Mouse (Mus musculus) ES-E14 (cell line): ENCODE data around the gene Cmtm7. TPM values are rescaled to one million over a fixed set of nuclear protein-coding genes. Genes with fewer than 3 reads are reported as not detected.

Source experiments
- DNase-seq: peaks from one replicate; pipeline ENCODE4 v3.0.0-alpha.2; 2013; ENCODE audit warnings: low read depth, low spot score
- H3K27ac ChIP-seq: 2 replicates; pipeline ENCODE4 v1.5.1; 2012; ENCODE audit warnings: low read depth, mild to moderate bottlenecking, low read length, moderate library complexity, mixed read lengths; ENCODE audit not compliant: poor library complexity, insufficient read depth, severe bottlenecking
- H3K36me3 ChIP-seq: 2 replicates; pipeline ENCODE4 v1.6.1; 2012; ENCODE audit warnings: mild to moderate bottlenecking, low read length, moderate library complexity, mixed read lengths; ENCODE audit not compliant: control insufficient read depth, poor library complexity, insufficient read depth, severe bottlenecking
- H3K4me1 ChIP-seq, 2 experiments: fragments of 150-350 bp in 1 of 2; sonication (generic) in 1 of 2; 2 replicates each; pipeline ENCODE4 v1.6.1; 2012; ENCODE audit warnings: low read length in 2 of 2, mild to moderate bottlenecking in 1 of 2, mixed read lengths in 1 of 2; ENCODE audit not compliant: control insufficient read depth in 2 of 2, insufficient read depth in 2 of 2, poor library complexity in 1 of 2
- H3K4me3 ChIP-seq, 2 experiments: fragments of 150-350 bp in 1 of 2; sonication (generic) in 1 of 2; 2 replicates each; pipeline ENCODE4 v1.5.1; 2012; ENCODE audit warnings: low read length in 2 of 2, low read depth in 1 of 2, mild to moderate bottlenecking in 1 of 2, mixed read lengths in 1 of 2; ENCODE audit not compliant: insufficient read depth in 1 of 2, poor library complexity in 1 of 2, severe bottlenecking in 1 of 2
- H3K9ac ChIP-seq: 2 replicates; pipeline ENCODE4 v1.6.1; 2012; ENCODE audit warnings: low read depth, mild to moderate bottlenecking, low read length, mixed read lengths; ENCODE audit not compliant: poor library complexity, insufficient read depth, severe bottlenecking
- H3K9me3 ChIP-seq: fragments of 150-350 bp; sonication (generic); 2 replicates; pipeline ENCODE4 v1.6.1; 2012; ENCODE audit warnings: low read depth, mild to moderate bottlenecking, low read length; ENCODE audit not compliant: control insufficient read depth, insufficient read depth
- CHD2 ChIP-seq: IDR thresholded peaks from 2 replicates; pipeline ENCODE4 v1.6.1; 2014; ENCODE audit warnings: mild to moderate bottlenecking, low read depth, low read length, inconsistent platforms
- HCFC1 ChIP-seq: IDR thresholded peaks from 2 replicates; pipeline ENCODE4 v1.6.1; 2012; ENCODE audit warnings: low read length, inconsistent platforms, borderline replicate concordance; ENCODE audit not compliant: insufficient read depth
- MAFK ChIP-seq: IDR thresholded peaks from 2 replicates; pipeline ENCODE4 v1.6.1; 2014; ENCODE audit warnings: mild to moderate bottlenecking, low read depth, low read length, inconsistent platforms; ENCODE audit not compliant: insufficient read depth
- ZC3H11A ChIP-seq: IDR thresholded peaks from 2 replicates; pipeline ENCODE4 v1.6.1; 2012; ENCODE audit warnings: low read depth, mild to moderate bottlenecking, inconsistent platforms, low read length, borderline replicate concordance
- ZNF384 ChIP-seq: IDR thresholded peaks from 2 replicates; pipeline ENCODE4 v1.6.1; 2012; ENCODE audit warnings: low read depth, low read length, inconsistent platforms
- in situ Hi-C, 2 experiments: fragments of 600-800 bp; cut with MboI; formaldehyde crosslinking; loops; one replicate each; pipeline ENCODE4 v1.15.1; 2025; ENCODE audit warnings: low sequenced_read_pairs in 2 of 2, inconsistent platforms in 1 of 2; ENCODE audit not compliant: unreplicated experiment in 2 of 2
- total RNA-seq: library from RNA; depleted of rRNA; stranded (reverse); fragments of 300-350 nt; gene quantifications from 2 replicates; pipeline ENCODE4 v1.2.3, GENCODE M21; 2012

Gene Cmtm7
- total RNA-seq, 1 experiment = 75.1 TPM

DNA sequence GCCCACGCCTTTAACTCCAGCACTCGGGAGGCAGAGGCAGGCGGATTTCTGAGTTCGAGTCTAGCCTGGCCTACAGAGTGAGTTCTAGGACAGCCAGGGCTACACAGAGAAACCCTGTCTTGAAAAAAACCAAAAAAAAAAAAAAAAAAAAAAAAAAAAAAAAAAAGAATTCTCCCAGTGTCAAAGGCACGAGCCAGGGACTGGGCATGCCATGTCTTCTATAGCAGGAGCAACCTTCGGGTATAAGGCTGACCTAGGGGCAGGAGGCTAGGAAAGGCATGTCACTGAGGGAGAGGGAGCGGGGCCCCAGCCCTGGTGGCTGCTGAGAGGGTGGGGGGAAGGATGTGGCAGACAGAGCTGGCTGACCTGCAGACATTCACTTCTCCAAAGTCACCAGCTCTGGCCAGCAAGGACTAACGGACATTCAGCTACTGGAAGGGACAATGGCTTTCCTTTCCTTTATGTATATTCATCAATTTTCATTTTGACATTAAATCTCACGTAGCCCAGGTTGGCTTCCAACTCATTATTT, 12.2 kb upstream of the Cmtm7 start:
- H3K4me1 ChIP-seq = peaks cover 0 to 6% of the 10 kb centered on the region in 2 experiments; a peak in 1 of 4 replicates
- no peak for DNase-seq
- H3K9ac ChIP-seq = no peak overlapping the region
- in situ Hi-C loops = no loop called here
- H3K9me3 ChIP-seq = no peaks in the 10 kb centered on the region
- H3K36me3 ChIP-seq = no peaks in the 10 kb centered on the region
- TF ChIP-seq ZC3H11A (no peak), MAFK (no peak), ZNF384 (no peak), HCFC1 (no peak), CHD2 (no peak)
- H3K4me3 ChIP-seq = no peak overlapping the region
- H3K27ac ChIP-seq = no peak overlapping the region

DNA sequence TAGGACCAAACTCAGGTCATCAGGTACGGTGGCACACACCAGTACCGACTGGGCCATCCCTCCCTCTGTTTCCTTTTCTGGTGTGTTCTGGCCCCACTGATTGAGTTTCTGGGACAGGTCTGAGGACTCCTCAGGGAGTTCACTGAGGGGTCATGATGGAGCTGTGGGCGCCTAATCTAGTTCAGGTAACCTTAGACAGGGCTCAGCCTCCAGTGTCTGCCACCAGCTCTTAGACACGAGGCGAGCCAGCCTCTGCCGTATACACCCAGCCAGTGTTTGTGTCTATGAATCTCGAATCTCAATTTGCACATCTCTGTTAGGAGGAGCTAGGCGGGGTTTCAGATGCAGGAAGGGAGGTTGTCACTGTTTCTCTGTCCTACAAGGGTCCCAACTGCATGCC, 8.3 kb upstream of the Cmtm7 start:
- no peak overlapping the region for H3K9ac ChIP-seq
- H3K36me3 ChIP-seq = no peaks in the 10 kb centered on the region
- no peak overlapping the region for H3K4me3 ChIP-seq
- DNase-seq = no peak
- no peak for TF ChIP-seq ZNF384
- no peak for TF ChIP-seq MAFK
- TF ChIP-seq ZC3H11A = no peak
- no peak for TF ChIP-seq HCFC1
- no peak for TF ChIP-seq CHD2
- in situ Hi-C loops = no loop called here
- no peaks in the 10 kb centered on the region for H3K9me3 ChIP-seq
- peaks cover 2 to 6% of the 10 kb centered on the region in 2 experiments; a peak in 2 of 4 replicates for H3K4me1 ChIP-seq
- no peak overlapping the region for H3K27ac ChIP-seq

DNA sequence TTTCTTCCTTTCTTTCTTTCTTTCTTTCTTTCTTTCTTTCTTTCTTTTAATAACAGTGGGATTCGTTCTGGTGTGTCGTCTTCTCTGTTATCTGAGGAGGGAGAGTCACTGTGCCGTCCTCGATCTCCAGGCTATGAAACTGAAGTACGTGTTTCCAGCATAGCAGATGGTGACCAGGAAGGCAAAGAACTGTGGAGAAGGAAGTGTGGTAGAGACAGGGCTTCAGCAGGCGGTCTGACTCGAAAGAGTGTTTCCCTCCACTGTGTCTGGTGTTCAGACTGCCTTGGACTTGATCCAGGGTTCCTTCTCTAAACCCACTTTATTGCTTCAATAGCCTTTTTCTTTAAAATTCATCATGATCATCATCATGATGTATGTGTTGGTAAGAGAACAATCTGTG, 7.9 kb upstream of the Cmtm7 start:
- DNase-seq = no peak
- in situ Hi-C loops = no loop called here
- TF ChIP-seq MAFK (no peak), ZC3H11A (no peak), CHD2 (no peak), HCFC1 (no peak), ZNF384 (no peak)
- H3K9me3 ChIP-seq = no peaks in the 10 kb centered on the region
- peaks cover 2 to 8% of the 10 kb centered on the region in 2 experiments; a peak in 2 of 4 replicates for H3K4me1 ChIP-seq
- no peaks in the 10 kb centered on the region for H3K36me3 ChIP-seq
- no peak overlapping the region for H3K4me3 ChIP-seq
- no peak overlapping the region for H3K27ac ChIP-seq
- H3K9ac ChIP-seq = no peak overlapping the region

DNA sequence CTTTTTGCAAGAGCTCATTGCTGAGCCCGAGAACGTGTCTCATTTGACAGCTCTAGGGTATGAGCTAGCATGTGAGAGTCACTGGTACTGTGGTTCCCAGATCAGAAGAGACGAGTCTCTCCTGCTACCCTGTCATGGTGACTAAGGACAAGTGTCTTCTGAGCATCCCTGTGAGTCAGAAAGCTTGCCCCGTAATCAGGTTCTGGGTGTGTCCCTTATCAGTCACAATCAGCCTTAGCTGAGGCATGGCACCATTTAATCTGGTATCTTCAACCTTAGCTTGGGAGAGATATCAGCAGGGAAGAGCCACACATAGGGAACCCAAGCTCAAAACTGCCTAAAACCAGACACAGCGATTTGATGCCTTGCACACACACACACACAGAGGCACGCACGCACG, 7.0 kb upstream of the Cmtm7 start:
- H3K27ac ChIP-seq = no peak overlapping the region
- TF ChIP-seq ZNF384 = no peak
- in situ Hi-C loops = no loop called here

DNA sequence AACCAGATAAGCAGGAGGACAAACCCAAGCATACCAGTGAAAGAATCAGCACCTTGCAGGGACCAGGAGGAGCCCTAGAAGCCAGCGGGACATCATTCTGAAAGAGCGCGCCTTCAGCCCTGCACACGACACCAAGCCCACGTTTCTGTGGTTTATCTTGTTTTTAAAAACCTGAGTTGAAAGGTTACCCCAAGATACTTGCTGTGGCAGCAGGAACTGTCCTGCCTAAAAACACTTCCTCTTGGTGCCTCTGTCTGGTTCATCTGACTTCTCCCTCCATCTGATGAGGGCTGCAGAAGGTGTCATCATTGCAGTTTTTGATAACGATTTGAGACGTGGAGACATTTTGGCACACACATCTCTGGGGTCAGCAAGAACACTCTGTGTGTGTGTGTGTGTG, 6.1 kb upstream of the Cmtm7 start:
- in situ Hi-C loops = no loop called here
- peaks cover 2 to 11% of the 10 kb centered on the region in 2 experiments; a peak in 2 of 4 replicates for H3K4me1 ChIP-seq
- H3K9me3 ChIP-seq = no peaks in the 10 kb centered on the region
- no peak overlapping the region for H3K4me3 ChIP-seq
- no peak overlapping the region for H3K9ac ChIP-seq
- TF ChIP-seq CHD2 (no peak), MAFK (no peak), HCFC1 (no peak), ZNF384 (no peak), ZC3H11A (no peak)
- no peaks in the 10 kb centered on the region for H3K36me3 ChIP-seq
- no peak for DNase-seq
- no peak overlapping the region for H3K27ac ChIP-seq

More for the DNA sequence above, 7.0 kb upstream of the Cmtm7 start:
- no peaks in the 10 kb centered on the region for H3K36me3 ChIP-seq
- peaks cover 2 to 8% of the 10 kb centered on the region in 2 experiments; a peak in 2 of 4 replicates for H3K4me1 ChIP-seq
- no peak for DNase-seq
- no peak overlapping the region for H3K9ac ChIP-seq
- no peak overlapping the region for H3K4me3 ChIP-seq
- H3K9me3 ChIP-seq = no peaks in the 10 kb centered on the region
